Mouse (Mus musculus) midbrain, embryonic 14.5 days (tissue): Measurements from ENCODE around the gene Polr3b. TPM values are rescaled to one million over a fixed set of nuclear protein-coding genes. Genes with fewer than 3 reads are reported as not detected.

ENCODE experiments used
- ATAC-seq: fragments of 200-750 bp; cut with Nextera tagmentation; 2 replicates; pipeline ENCODE4 v1.8.0; 2017; ENCODE audit warnings: moderate number of reproducible peaks, moderate library complexity; ENCODE audit not compliant: low FRiP score, low TSS enrichment
- DNase-seq: peaks from one replicate; pipeline ENCODE4 v3.0.0-alpha.2; 2015
- H3K27ac ChIP-seq: fragments of 300-500 bp; sonication (generic); replicated peaks from 2 replicates; pipeline ENCODE4 v1.5.1; 2014; ENCODE audit warnings: mild to moderate bottlenecking, low read depth, low read length, moderate library complexity
- H3K27me3 ChIP-seq: fragments of 300-500 bp; sonication (generic); 2 replicates; pipeline ENCODE4 v1.6.1; 2014; ENCODE audit warnings: low read length, control low read depth, mixed read lengths; ENCODE audit not compliant: control insufficient read depth, insufficient read depth
- H3K36me3 ChIP-seq: fragments of 300-500 bp; sonication (generic); 2 replicates; pipeline ENCODE4 v1.6.1; 2014; ENCODE audit warnings: low read length, control low read depth; ENCODE audit not compliant: control insufficient read depth, insufficient read depth
- H3K4me1 ChIP-seq: fragments of 300-500 bp; sonication (generic); 2 replicates; pipeline ENCODE4 v1.6.1; 2014; ENCODE audit warnings: mild to moderate bottlenecking, antibody characterized with exemption, low read length, control low read depth; ENCODE audit not compliant: control insufficient read depth, insufficient read depth
- H3K4me2 ChIP-seq: fragments of 300-500 bp; sonication (generic); 2 replicates; pipeline ENCODE4 v1.6.1; 2014; ENCODE audit warnings: mild to moderate bottlenecking, low read length, moderate library complexity
- H3K4me3 ChIP-seq: fragments of 300-500 bp; sonication (generic); replicated peaks from 2 replicates; pipeline ENCODE4 v1.5.1; 2014; ENCODE audit warnings: low read depth, low read length
- H3K9ac ChIP-seq: fragments of 300-500 bp; sonication (generic); replicated peaks from 2 replicates; pipeline ENCODE4 v1.6.1; 2014; ENCODE audit warnings: mild to moderate bottlenecking, low read length, moderate library complexity
- H3K9me3 ChIP-seq: fragments of 300-500 bp; sonication (generic); 2 replicates; pipeline ENCODE4 v1.6.1; 2016; ENCODE audit warnings: low read length, control low read depth, mixed read lengths; ENCODE audit not compliant: control insufficient read depth
- WGBS: fragments of 180-500 bp; shearing (Covaris S2); extraction: QIAGEN DNeasy Blood & Tissue Kit; methylation state at CpG from one replicate; pipeline ENCODE4 v1.1.7; 2014; 5-methylcytosine and 5-hydroxymethylcytosine counted together
- polyA plus RNA-seq: library from polyadenylated mRNA; unstranded; fragments of >200 nt; fragmentation: Nextera tagmentation; extraction: Ambion mirVana; gene quantifications from 2 replicates; pipeline ENCODE4 v1.2.1, GENCODE M21; 2014

Polr3b gene
- polyA plus RNA-seq, 1 experiment from 2014 or later, result 17.7 TPM

GRCm38 (mm10) chr10:84665713-84666260, 43.7 kb downstream of the Polr3b start:
- Histone ChIP-seq H3K9me3 (no peaks in the 10 kb centered on the region), H3K27me3 (no peaks in the 10 kb centered on the region), H3K4me3 (no peak overlapping the region), H3K4me2 (no peak overlapping the region), H3K9ac (no peak overlapping the region), H3K4me1 (no peaks in the 10 kb centered on the region), H3K27ac (no peak overlapping the region), H3K36me3 (peaks cover 7% of the 10 kb centered on the region)
- WGBS, result 16% methylated on average over 3 of the region's 3 CpGs
- ATAC-seq, result no peak
- DNase-seq, result no peak

- Histone ChIP-seq H3K36me3 (peaks cover 59% of the 10 kb centered on the region), H3K4me3 (no peak overlapping the region), H3K9me3 (no peaks in the 10 kb centered on the region), H3K4me1 (no peaks in the 10 kb centered on the region), H3K27ac (no peak overlapping the region), H3K9ac (no peak overlapping the region), H3K27me3 (no peaks in the 10 kb centered on the region), H3K4me2 (no peak overlapping the region)
- no peak for ATAC-seq
- DNase-seq, result no peak
These were observed 53.6 kb downstream of the Polr3b start for GRCm38 (mm10) chr10:84675653-84676052.

- no peak for DNase-seq
- no peak for ATAC-seq
- no peaks in the 10 kb centered on the region for H3K4me1 ChIP-seq
- H3K4me2 ChIP-seq, result no peak overlapping the region
- no peak overlapping the region for H3K4me3 ChIP-seq
- no peak overlapping the region for H3K9ac ChIP-seq
- 82% methylated on average over 8 of the region's 8 CpGs for WGBS
- H3K36me3 ChIP-seq, result peaks cover 59% of the 10 kb centered on the region
- H3K27ac ChIP-seq, result no peak overlapping the region
- H3K9me3 ChIP-seq, result no peaks in the 10 kb centered on the region
- H3K27me3 ChIP-seq, result no peaks in the 10 kb centered on the region
These were observed 54.4 kb downstream of the Polr3b start for GRCm38 (mm10) chr10:84676511-84676910.

- Histone ChIP-seq H3K27ac (no peak overlapping the region), H3K36me3 (peaks cover 56% of the 10 kb centered on the region), H3K27me3 (peaks cover 3% of the 10 kb centered on the region; the same call in 1 of the 2 replicates), H3K4me2 (no peak overlapping the region), H3K4me1 (no peaks in the 10 kb centered on the region), H3K9ac (no peak overlapping the region), H3K9me3 (no peaks in the 10 kb centered on the region), H3K4me3 (no peak overlapping the region)
- ATAC-seq (no peak), DNase-seq (no peak)
- WGBS, result 94% methylated on average over 3 of the region's 3 CpGs
These were observed 55.8 kb downstream of the Polr3b start for GRCm38 (mm10) chr10:84677871-84678270.

GRCm38 (mm10) chr10:84678441-84678840, 56.3 kb downstream of the Polr3b start:
- H3K9me3 ChIP-seq, result no peaks in the 10 kb centered on the region
- H3K9ac ChIP-seq, result no peak overlapping the region
- H3K27me3 ChIP-seq, result peaks cover 3% of the 10 kb centered on the region; the same call in 1 of the 2 replicates
- H3K4me1 ChIP-seq, result no peaks in the 10 kb centered on the region
- H3K4me2 ChIP-seq, result no peak overlapping the region
- no peak overlapping the region for H3K4me3 ChIP-seq
- ATAC-seq (no peak), DNase-seq (no peak)
- peaks cover 51% of the 10 kb centered on the region for H3K36me3 ChIP-seq
- 71% methylated on average over 4 of the region's 4 CpGs for WGBS
- H3K27ac ChIP-seq, result no peak overlapping the region

GRCm38 (mm10) chr10:84685444-84686121, 63.5 kb downstream of the Polr3b start:
- H3K4me1 ChIP-seq, result peaks cover 23% of the 10 kb centered on the region
- H3K4me2 ChIP-seq, result 0 out of 2 replicates have a peak overlapping the region, but pooled peaks have one; percentile 15
- H3K27me3 ChIP-seq, result peaks cover 8% of the 10 kb centered on the region; the same call in 1 of the 2 replicates
- ATAC-seq (no peak), DNase-seq (peak; percentile 45)
- H3K9ac ChIP-seq, result no peak overlapping the region
- H3K36me3 ChIP-seq, result peaks cover 6% of the 10 kb centered on the region
- H3K9me3 ChIP-seq, result no peaks in the 10 kb centered on the region
- no peak overlapping the region for H3K4me3 ChIP-seq
- WGBS, result 6% methylated on average over 8 of the region's 8 CpGs
- H3K27ac ChIP-seq, result peak overlapping the region; percentile 58

GRCm38 (mm10) chr10:84686122-84686497, 64.0 kb downstream of the Polr3b start:
- 4% methylated on average over 9 of the region's 9 CpGs for WGBS
- Histone ChIP-seq H3K36me3 (0 out of 2 replicates have a peak, but pooled peaks cover 3% of the 10 kb centered on the region), H3K4me3 (no peak overlapping the region), H3K4me2 (peak overlapping the region; percentile 15; the same call in 1 of the 2 replicates), H3K9me3 (no peaks in the 10 kb centered on the region), H3K9ac (no peak overlapping the region), H3K27me3 (peaks cover 8% of the 10 kb centered on the region; the same call in 1 of the 2 replicates), H3K4me1 (peaks cover 28% of the 10 kb centered on the region), H3K27ac (peak overlapping the region; percentile 10; the same call in 1 of the 2 replicates)
- peak; percentile 62 for DNase-seq
- peak; percentile 31; the same call in 1 of the 2 replicates for ATAC-seq

- DNase-seq (peak; percentile 31), ATAC-seq (no peak)
- Histone ChIP-seq H3K4me2 (no peak overlapping the region), H3K27me3 (peaks cover 8% of the 10 kb centered on the region; the same call in 1 of the 2 replicates), H3K4me3 (no peak overlapping the region), H3K27ac (peak overlapping the region; percentile 32), H3K36me3 (no peaks in the 10 kb centered on the region), H3K9me3 (no peaks in the 10 kb centered on the region), H3K4me1 (peaks cover 28% of the 10 kb centered on the region), H3K9ac (no peak overlapping the region)
- 21% methylated on average over 4 of the region's 4 CpGs for WGBS
These were observed 64.6 kb downstream of the Polr3b start for GRCm38 (mm10) chr10:84686705-84687104.

- no peak overlapping the region for H3K27ac ChIP-seq
These were observed 65.6 kb downstream of the Polr3b start for GRCm38 (mm10) chr10:84687736-84688135.

More at GRCm38 (mm10) chr10:84687736-84688135, 65.6 kb downstream of the Polr3b start:
- WGBS, result 86% methylated on average over 4 of the region's 4 CpGs
- no peak overlapping the region for H3K9ac ChIP-seq
- peaks cover 28% of the 10 kb centered on the region for H3K4me1 ChIP-seq
- DNase-seq, result no peak
- peaks cover 5% of the 10 kb centered on the region; the same call in 1 of the 2 replicates for H3K27me3 ChIP-seq
- H3K4me2 ChIP-seq, result no peak overlapping the region
- no peak overlapping the region for H3K4me3 ChIP-seq
- no peak for ATAC-seq
- no peaks in the 10 kb centered on the region for H3K9me3 ChIP-seq
- no peaks in the 10 kb centered on the region for H3K36me3 ChIP-seq
